Mouse (Mus musculus) frontal cortex, adult 2 months (tissue): ENCODE measurements around the gene Pacsin2. TPM values are rescaled to one million over a fixed set of nuclear protein-coding genes. Genes with fewer than 3 reads are reported as not detected.
"Not testable (repeated sequence)": the region's sequence is repeated elsewhere in the genome, so short reads cannot be mapped to it uniquely, and the experiment has no call there.

ENCODE experiments used
- DNase-seq, 2 experiments: peaks; one replicate each; pipeline ENCODE4 v3.0.0; 2022; ENCODE audit warnings: low spot score in 1 of 2; ENCODE audit errors: extremely low spot score in 1 of 2
- polyA plus RNA-seq: library from polyadenylated mRNA; depleted of rRNA; stranded (reverse); fragments of >200 nt; gene quantifications from 2 replicates; pipeline ENCODE4 v1.2.3, GENCODE M21; 2012

Gene Pacsin2
- polyA plus RNA-seq, 1 experiment, result 243 TPM

DNA sequence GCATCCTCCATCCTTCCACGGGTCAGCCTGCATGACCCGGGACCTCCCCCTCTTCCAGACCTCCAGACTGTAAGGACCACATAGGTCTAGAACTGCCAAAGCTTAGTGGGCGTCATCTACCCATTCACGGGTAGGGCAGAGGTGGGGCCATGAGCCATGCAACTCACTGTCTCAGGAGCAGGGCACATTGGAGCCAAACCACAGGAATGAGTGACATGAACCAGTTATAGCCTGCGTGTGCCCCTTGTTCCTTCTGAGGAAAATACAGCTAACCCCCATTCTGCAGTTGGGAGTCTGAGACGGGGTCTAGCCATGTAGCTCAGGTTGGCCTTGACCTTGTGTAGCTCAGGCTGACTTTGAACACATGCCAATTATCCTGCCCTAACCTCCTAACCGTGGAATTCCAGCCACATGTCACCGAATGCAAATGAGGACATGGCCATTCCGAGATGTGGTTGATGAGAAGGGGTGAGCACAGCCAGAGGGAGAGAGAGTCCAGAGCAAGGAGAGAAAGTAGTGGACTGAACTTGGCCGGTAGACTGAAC is 16.9 kb upstream of the Pacsin2 start:
- no peak for DNase-seq

DNA sequence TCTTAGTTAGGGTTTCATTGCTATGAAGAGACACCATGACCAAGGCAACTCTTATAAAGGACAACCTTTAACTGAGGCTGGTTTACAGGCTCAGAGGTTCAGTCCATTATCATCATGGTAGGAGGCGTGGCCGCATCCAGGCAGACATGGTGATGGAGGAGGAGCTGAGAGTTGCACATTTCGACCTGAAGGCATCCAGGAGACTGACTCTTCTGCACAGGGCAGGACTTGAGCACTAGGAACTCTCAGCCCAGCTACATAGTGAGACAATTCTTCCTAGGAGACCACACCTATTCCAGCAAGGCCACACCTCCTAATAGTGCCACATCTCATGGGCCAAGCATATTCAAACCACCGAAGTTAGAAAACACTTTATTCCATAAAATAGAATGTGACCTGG is 15.4 kb upstream of the Pacsin2 start:
- DNase-seq, result no peak

DNA sequence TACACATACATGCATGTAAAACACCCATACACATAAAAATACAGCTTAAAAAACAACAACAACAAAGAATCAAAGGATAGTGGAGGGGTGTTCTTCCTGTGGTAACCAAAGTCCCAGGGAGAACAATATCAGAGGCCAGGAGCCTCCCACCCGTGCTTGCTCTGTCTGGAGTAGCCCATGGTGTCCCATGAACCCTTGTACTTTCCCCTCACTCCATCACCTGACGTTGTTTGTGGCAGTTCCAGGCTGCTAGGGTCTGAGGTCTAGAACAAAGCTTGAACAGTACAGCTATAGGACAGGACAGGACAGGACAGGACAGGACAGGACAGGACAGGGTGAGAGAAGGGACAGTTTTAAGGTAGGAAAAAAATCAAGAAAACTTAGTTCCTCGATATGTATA is 13.7 kb upstream of the Pacsin2 start:
- DNase-seq, result no peak

DNA sequence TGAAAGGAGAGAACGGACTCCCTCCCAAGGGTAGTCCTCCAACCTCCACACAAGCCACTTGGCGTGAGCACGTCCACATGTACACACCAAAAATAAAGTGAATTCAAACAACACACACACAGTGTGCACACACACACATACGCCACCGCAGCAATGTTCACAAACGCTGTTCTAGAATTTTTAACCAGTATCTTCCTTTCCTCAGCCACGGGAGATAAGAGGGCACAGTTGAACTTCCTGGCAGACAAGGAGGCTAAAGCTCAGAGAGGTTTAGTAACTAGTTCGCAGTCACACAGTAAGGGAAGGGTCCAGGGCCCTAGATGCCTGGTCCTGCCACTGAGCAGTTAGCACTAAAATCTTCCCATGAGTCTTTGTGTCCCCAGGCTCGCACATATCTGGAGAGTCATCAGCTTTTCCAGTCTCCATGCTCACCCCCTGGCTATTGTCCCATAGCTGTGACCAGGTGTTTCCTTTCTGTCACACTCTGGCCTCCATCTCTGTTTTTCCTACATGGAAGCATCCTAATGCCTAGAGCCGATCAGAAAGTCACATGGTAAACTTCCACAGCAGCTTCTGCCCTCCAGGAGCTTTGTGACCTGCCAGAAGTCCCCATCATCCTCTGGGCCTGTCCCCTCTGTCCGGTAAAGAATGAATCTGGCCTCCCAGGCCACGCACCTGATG is 12.3 kb upstream of the Pacsin2 start:
- no peak for DNase-seq

DNA sequence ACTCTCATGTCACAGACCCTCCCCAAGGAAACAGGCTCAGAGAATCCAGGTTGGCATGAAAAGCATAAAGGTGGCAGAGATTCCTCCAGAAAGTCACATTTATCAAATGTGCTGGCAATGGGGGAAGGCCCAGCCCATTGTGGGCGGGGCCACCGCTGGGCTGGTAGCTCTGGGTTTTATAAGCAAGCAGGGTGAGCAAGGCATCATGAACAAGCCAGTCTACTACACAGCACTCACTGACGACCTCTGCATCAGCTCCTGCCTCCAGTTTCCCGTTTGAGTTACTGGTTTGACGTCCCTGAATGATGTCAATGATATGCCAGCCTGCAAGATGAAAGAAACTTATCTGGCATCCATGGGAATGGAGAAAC is 10.0 kb upstream of the Pacsin2 start:
- no peak for DNase-seq

DNA sequence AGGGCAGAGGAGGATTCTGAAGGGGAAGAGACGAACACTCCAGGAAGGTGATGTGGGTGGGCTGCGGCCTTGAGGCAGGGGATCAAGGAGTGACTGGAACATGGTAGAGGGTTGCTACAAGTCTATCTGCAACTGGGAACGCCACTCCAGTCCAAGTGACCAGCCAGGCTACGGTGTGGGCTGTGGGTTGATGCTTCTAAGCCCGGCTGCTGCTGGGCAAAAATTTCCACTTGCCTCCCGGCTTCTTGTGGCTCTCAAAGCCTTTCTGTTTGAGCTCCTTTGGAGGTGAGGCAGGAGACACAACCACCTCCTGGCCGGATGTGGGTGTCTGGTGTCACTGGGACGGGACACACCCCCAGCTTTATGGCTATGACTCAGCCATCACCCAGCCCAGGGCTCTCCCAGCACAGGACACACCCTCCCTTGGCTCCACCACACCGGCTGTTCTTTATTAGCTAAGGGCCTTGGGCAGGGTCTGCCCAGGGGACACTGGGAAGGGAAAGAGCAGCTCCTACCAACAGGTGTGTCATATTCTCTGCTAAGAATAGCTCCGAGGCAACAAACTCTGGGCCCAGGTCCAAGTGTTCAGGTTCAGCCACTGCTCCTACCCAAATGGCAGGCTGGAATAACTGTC is 9.5 kb upstream of the Pacsin2 start:
- no peak for DNase-seq

DNA sequence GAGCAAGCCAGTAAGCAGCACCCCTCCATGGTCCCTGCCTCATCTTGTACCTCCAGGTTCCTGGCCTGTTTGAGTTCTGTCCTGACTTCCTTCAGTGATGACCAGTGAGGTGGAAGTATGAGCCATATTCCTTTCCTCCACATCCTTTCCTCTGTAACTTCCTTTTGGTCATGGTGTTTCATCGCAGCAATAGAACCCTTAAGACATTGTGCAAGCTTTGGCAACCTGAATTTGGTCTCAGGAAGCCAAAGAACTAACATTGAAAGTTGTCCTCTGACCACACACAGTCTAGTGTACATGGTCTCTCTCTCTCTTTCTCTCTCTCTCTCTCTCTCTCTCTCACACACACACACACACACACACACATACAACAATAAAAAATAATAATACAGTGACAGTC is 8.8 kb upstream of the Pacsin2 start:
- DNase-seq, result no peak

DNA sequence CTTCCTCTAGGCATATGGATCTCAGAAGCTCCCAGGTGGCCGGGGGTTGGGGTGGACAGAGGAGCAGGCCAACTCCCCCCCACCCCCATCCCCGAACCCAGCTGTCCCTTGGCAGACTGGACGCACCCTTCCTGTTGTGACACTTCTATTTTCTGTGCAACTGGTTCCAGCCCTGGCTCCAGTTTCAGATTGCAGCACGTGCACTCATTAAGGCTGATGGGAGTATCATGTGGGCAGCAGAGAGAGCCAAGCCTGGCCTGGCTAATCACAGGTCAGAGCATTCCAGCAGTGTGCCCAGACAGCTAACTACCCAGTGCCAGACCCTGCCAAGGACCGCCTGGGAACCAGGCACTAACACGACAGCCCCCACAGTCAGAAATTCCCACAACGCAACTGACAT is 7.1 kb upstream of the Pacsin2 start:
- no peak for DNase-seq

DNA sequence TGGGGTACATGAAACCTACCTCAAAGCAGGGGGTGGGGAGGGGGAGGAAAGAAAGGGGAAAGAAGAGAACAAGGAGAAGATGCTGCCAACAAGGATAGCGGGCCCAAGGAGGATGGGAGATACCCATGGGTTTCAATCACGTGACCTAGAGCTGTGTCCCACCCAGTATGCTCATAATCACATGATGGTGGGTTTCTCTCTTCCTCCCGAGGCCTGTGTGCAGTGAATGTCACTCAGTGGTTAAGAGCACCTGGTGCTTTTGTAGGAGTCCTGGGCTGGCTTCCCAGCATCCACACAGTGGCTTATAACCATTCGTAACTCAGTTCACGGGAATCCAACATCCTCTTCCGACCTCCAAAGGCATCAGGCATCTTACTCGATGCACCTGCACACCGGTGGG is 6.0 kb upstream of the Pacsin2 start:
- DNase-seq, result no peak

DNA sequence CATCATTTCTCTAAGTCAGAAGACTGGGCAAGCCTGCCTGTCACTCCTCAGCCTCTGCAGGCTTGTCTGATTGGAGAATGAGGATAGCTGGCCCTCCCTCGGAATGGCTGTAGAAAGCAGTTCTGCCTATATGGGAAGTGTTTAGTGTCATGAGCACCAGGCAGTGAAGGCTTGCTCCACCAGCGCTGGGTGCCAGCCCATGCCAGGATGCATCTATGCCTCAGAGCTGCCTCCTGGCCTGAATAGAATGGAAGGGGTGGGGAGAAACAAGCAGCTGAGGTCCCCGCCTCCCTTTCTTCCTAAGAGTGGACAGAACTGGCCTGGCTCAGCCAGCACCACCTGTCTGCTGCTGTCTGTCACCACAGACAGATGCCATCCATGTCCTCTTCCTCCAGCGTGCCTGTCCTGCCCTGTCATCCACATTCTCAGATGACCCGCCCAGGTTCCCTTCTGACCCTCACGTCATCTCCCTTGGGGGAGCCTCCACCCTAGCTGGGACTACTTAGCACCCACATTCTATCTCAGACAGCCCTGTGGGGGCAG is 4.9 kb upstream of the Pacsin2 start:
- DNase-seq, result no peak

DNA sequence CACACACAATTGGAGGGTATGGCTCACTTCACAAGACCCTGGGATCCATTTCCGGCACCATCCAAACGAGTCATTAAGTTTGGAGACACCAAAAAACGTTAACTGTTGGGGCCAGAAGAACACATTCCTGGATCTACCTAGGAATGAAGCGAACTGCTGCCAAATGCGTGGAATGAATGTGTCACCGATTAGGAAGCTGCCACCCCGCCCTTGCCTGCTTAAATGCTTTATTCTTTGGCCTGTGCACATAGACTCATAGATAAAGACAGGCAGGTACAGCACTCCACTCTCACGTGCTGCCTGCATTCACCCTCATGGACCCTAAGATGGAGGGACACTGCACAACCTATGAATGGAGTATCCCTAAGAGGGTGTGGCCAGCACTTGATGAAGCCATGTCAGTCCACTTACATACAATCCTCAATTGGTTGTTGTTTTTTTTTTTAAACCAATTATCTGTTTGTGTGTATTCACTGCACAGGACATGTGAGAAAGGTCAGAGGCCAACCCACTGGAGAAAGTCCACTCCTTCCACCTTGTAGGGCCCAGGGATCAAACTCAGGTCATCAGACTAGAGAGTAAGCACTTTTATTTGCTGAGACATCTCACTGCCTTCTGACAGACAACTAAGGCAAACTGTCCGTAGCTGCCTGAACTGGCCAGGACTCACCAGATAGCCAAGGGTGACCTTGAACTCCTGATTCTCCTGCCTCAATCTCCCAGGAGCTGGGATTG is 3.0 kb upstream of the Pacsin2 start:
- no peak for DNase-seq

DNA sequence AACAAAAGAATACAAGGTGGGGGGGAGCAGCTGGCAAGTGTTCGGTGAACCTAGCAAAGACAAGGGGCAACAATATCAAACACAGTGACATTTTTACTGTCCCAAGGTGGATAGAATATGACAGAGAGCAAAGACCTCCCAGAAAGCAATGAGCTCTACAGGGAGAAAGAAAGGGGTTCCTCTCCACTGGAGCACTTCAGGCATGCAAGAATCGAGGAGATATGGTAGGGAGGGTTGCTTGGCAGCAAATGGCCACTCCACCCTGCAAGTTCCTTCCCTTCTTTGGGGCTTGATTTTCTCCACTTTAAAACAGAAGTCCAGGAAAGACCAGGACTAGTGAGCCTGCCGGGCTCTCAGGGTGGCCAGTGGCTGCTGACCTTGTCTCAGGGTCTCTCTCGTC is 1.9 kb upstream of the Pacsin2 start:
- no peak for DNase-seq

DNA sequence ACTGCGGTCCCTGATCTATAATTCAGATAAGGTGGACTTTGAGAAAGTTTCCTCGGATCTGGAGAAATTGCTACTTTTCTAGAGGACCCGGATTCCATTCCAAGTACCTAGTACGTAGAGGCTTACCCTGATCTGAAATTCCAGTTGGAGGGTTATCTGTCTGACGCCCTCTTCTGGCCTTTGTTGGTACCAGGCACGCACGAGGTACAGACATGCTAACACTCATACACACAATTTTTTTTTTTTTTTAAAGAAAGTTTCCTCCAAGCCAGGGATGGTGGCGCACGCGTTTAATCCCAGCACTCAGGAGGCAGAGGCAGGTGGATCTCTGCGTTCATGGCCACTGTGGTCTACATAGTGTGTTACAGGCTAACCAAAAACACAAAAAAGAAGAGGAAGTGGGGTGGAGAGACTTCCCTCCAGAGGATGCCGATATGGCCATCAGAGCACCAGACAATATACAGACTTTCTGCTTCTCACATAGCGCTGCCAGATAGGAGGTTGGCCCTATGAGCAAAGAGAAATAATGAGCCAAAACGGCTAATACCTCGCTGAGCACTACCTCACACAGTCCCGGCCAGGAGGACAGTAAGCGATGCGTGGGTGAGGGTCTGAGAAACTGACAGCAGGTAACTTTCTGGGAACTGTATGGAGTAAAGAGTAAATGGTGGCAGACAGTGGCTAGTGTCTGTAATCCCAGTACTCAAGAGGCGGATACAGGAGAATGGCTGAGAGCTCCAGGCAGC is 672 bp upstream of the Pacsin2 start:
- no peak for DNase-seq

DNA sequence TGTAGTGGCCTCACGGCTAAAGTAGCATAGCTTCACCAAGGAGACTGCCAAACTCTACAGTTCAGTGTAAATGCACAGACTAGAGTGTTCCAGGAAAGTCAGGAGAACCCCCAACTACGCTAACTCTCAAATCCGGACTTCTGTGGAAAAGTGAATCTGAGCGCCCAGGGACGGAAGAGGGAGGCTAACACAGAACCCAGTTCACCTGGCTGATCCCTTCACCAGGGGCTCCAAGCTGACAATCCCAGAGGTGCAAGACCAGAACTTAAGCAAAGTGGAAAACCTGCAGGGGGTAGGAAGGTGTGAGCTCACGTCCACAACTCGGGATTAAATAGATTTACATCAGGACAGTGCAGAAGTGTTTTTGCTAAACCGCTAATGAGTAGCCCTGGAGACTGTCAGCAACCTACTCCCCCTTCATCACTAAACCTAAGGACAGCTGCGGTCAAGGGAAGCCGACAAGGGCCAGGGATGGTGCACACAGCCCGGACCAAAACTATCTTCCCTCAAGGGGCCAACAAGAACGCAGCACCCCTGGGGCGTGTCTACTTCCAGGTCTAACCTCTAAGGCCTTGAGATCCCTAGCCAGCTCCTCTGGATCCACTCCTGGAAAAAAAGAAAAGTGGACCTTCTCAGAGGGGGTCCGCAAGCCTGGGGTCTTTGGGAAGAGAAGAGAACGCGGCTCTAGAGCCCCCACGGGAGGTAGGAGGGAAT is 880 bp downstream of the Pacsin2 start:
- no peak for DNase-seq

DNA sequence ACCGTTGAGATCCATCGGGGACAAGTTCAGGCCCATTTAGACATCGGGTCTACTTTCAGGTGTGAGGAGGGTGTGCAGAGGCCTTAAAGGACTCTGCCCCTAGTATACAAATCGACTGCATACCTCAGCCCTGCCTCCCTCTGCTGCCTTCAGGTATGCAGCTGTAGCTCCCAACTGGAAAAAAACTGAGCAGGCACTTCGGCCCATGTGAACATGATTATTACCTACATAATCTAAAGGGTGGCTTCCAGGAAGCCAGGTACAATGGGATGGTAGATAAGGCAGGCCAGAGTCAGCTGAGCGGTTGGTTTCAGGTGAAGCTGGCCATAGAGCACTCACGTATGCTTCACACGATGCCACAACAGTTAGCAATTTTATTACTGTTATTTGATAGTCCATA is 2.1 kb downstream of the Pacsin2 start:
- DNase-seq, result not testable (repeated sequence)

DNA sequence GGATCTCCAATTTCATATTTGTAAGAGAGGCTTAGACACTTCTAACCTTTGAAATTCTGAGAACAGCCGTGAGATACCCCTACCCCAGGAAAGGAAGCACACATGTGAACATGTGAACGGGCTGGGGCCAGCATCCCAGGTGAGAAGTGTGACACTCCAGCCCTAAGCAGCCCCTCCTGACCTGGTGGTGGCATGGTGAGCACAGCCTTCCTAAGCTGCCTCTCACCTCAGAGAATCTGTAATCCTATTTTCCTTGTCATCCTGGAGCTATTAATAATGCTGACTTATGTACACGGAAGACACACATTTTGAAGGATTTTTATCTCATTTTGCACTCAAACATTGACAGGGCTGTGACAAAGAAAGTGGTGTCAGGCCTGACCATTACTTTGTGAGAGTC is 3.5 kb downstream of the Pacsin2 start:
- no peak for DNase-seq

DNA sequence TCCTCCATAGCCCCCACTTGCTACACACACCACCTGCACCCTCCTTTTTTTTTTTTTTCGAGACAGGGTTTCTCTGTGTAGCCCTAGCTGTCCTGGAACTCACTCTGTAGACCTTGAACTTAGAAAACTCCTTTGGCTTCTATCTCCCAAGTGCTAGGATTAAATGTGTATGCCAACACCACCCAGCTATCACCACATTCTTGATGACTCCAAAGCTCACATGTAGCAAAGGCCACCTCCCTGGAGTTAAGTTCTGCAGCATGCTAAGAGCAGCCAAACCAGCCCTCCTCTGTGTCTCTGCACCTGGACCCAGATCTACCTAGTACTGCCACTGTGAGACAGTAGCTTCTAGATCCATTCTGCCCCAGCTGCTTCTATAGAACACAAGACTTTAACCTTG is 6.9 kb downstream of the Pacsin2 start:
- DNase-seq, result no peak

DNA sequence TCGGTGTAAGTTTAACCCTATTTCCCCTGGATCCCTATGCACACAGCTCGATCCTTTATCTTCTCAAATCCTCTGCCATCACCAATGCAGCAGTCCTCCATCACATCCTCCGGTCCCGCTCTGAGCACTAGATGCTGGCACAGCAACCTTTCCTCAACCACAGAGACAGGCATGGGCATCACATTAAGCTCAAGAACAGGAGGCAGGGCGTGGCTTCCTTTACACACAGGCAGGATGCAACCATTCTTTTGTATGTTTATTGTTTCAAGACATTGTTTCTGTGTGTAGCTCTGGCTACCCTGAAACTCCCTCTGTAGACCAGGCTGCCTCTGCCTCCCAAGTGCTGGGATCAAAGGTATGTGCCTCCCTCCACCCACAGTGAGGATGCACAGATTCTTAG is 8.8 kb downstream of the Pacsin2 start:
- DNase-seq, result no peak

DNA sequence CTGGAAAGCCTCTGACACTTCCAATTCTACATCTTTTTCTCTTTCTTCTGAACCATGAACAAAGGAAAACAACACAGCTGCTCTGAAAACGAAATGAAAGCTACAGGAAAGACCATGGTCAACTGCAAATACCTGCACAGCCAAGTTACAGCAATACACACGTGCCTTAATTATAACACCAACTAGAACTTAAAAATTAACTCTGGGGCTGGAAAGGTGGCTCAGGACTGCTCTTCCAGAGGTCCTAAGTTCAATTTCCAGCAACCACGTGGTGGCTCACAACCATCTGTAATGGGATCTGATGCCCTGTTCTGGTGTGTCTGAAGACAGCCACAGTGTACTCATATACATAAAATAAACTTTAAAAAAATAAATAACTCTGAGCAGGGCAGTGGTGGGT is 9.4 kb downstream of the Pacsin2 start:
- no peak for DNase-seq

DNA sequence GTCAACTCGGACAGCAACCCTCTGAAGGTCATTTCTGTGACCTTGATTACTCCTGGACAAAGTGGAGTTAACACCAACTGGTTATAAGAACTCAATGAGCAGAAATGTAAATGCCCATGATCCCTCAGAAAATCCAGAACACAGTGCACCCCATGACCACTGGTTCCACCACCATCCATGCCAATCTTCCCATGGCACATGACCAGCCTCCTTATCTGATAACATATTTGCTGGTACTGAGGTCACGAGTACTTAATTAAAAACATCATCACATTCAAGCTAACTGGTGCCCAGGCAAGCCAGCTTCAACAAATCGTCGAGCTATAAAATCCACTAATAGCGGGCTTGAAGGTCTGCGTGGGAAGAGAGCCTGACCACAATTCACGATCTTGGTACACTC is 10.0 kb downstream of the Pacsin2 start:
- no peak for DNase-seq
